Mouse (Mus musculus) hindbrain, postnatal 0 days (tissue): ENCODE data around the gene Tec. TPM values are rescaled to one million over a fixed set of nuclear protein-coding genes. Genes with fewer than 3 reads are reported as not detected.

Experiments
- ATAC-seq: fragments of 200-750 bp; cut with Nextera tagmentation; 2 replicates; pipeline ENCODE4 v1.8.0; 2017; ENCODE audit warnings: mild to moderate bottlenecking, moderate TSS enrichment, moderate library complexity
- DNase-seq: peaks from one replicate; pipeline ENCODE4 v3.0.0-alpha.2; 2015; ENCODE audit warnings: low spot score
- H3K27ac ChIP-seq: fragments of 300-500 bp; sonication (generic); 2 replicates; pipeline ENCODE4 v1.5.1; 2014; ENCODE audit warnings: mild to moderate bottlenecking
- H3K27me3 ChIP-seq: fragments of 300-500 bp; sonication (generic); 2 replicates; pipeline ENCODE4 v1.6.1; 2014; ENCODE audit warnings: low read length, mixed read lengths; ENCODE audit not compliant: insufficient read depth
- H3K36me3 ChIP-seq: fragments of 300-500 bp; sonication (generic); 2 replicates; pipeline ENCODE4 v1.6.1; 2014; ENCODE audit warnings: low read length, mixed read lengths; ENCODE audit not compliant: insufficient read depth
- H3K4me1 ChIP-seq: fragments of 300-500 bp; sonication (generic); 2 replicates; pipeline ENCODE4 v1.6.1; 2014; ENCODE audit warnings: antibody characterized with exemption, low read length, mixed read lengths; ENCODE audit not compliant: insufficient read depth
- H3K4me2 ChIP-seq: fragments of 300-500 bp; sonication (generic); 2 replicates; pipeline ENCODE4 v1.6.1; 2014; ENCODE audit warnings: low read depth, mild to moderate bottlenecking, low read length, moderate library complexity, mixed read lengths
- H3K4me3 ChIP-seq: fragments of 300-500 bp; sonication (generic); 2 replicates; pipeline ENCODE4 v1.5.1; 2014; ENCODE audit warnings: low read length
- H3K9ac ChIP-seq: fragments of 300-500 bp; sonication (generic); replicated peaks from 2 replicates; pipeline ENCODE4 v1.6.1; 2014; ENCODE audit warnings: mild to moderate bottlenecking, low read length, moderate library complexity, mixed read lengths
- H3K9me3 ChIP-seq: fragments of 300-500 bp; sonication (generic); 2 replicates; pipeline ENCODE4 v1.6.1; 2016; ENCODE audit warnings: low read length, mixed read lengths
- CTCF ChIP-seq: IDR thresholded peaks from 2 replicates; pipeline ENCODE4 v1.5.1; 2016; ENCODE audit warnings: antibody characterized with exemption, control low read depth, low read depth
- WGBS: fragments of 180-500 bp; shearing (Covaris S2); extraction: QIAGEN DNeasy Blood & Tissue Kit; methylation state at CpG from one replicate; pipeline ENCODE4 v1.1.7; 2014; 5-methylcytosine and 5-hydroxymethylcytosine counted together
- polyA plus RNA-seq: library from polyadenylated mRNA; unstranded; fragments of >200 nt; fragmentation: Nextera tagmentation; extraction: Ambion mirVana; gene quantifications from 2 replicates; pipeline ENCODE4 v1.2.1, GENCODE M21; 2015
- total RNA-seq: library from RNA; depleted of rRNA; stranded (reverse); fragments of >200 nt; gene quantifications from 2 replicates; pipeline ENCODE4 v1.2.3, GENCODE M21; 2014; rRNA removed

Tec gene
- total and polyA plus RNA-seq, 2 experiments from 2014 or later, result 3.0 to 3.6 TPM

DNA sequence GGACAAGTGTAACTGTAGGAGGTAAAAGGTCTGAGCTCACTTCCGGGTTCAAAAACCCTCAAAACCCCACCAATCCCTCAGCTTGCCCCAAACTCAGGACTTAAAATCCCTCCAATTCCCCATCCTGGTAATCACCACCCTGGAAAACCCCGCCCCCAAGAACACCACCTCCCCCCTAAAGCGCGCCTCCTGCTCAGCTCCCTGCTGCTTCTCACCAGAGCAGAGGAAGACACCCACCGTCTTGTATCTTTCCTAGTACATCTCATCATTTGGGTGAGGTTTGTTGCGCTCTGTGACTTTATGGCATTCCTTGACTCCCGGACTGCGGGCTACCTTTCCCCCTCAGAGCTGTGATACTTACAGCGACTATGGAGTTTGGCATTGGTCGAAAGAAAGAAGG is 161.6 kb downstream of the Tec start:
- H3K4me1 ChIP-seq, result no peaks in the 10 kb centered on the region
- H3K27ac ChIP-seq, result no peak overlapping the region
- DNase-seq (no peak), ATAC-seq (no peak)
- no peak overlapping the region for H3K9ac ChIP-seq
- H3K9me3 ChIP-seq, result 0 out of 2 replicates have a peak, but pooled peaks cover 3% of the 10 kb centered on the region
- TF ChIP-seq CTCF, result no peak
- no peaks in the 10 kb centered on the region for H3K36me3 ChIP-seq
- H3K4me3 ChIP-seq, result no peak overlapping the region
- H3K4me2 ChIP-seq, result no peak overlapping the region
- H3K27me3 ChIP-seq, result no peaks in the 10 kb centered on the region
- WGBS, result 70% methylated on average over 10 of the region's 10 CpGs

DNA sequence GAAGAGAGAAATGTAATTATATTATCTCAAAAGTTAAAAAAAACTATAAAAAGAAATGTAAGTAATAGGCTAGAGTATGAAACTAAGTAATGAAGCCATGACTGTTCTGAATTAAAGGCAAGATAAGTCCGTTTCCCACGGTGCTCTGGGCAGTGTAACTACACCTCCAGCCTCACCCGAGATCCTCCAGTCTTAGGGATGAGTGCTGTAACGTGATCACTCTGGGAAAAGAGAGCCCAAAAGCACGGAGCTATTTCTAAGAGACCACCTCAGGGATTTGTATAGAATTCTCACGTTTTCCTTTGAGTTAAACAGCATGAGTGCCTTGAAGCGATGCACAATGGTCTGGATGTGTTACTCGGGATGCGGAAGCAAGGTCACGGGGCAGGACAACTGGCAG is 162.2 kb downstream of the Tec start:
- no peak overlapping the region for H3K4me3 ChIP-seq
- DNase-seq (no peak), ATAC-seq (no peak)
- H3K36me3 ChIP-seq, result no peaks in the 10 kb centered on the region
- WGBS, result 49% methylated on average over 10 of the region's 10 CpGs
- no peaks in the 10 kb centered on the region for H3K4me1 ChIP-seq
- no peak for TF ChIP-seq CTCF
- 0 out of 2 replicates have a peak, but pooled peaks cover 3% of the 10 kb centered on the region for H3K9me3 ChIP-seq
- H3K9ac ChIP-seq, result no peak overlapping the region
- no peak overlapping the region for H3K27ac ChIP-seq
- no peaks in the 10 kb centered on the region for H3K27me3 ChIP-seq
- no peak overlapping the region for H3K4me2 ChIP-seq

Other genes with a start within 250 kb of the Tec start
- not detected in 2 replicates for gene Cnga1, start 224.2 kb downstream of the Tec start, total RNA-seq
- not detected in 2 replicates for gene Cnga1, start 224.2 kb downstream of the Tec start, polyA plus RNA-seq
- 0.07 and 0.31 TPM in 2 replicates for gene Nipal1, start 220.7 kb downstream of the Tec start, total RNA-seq
- gene Nipal1, start 220.7 kb downstream of the Tec start, polyA plus RNA-seq, result 0.60 and 1.3 TPM in 2 replicates
- gene Txk, start 115.7 kb downstream of the Tec start, total RNA-seq, result 0.21 TPM in 1 of 2 replicates, not detected in the other
- gene Txk, start 115.7 kb downstream of the Tec start, polyA plus RNA-seq, result 0.33 and 0.35 TPM in 2 replicates
- 37.4 and 37.5 TPM in 2 replicates for gene Slain2, start 45.8 kb upstream of the Tec start, total RNA-seq
- gene Slain2, start 45.8 kb upstream of the Tec start, polyA plus RNA-seq, result 10.0 and 11.2 TPM in 2 replicates
- not detected in 2 replicates for gene Gm10135, start 106.2 kb upstream of the Tec start, total RNA-seq
- not detected in 2 replicates for gene Gm10135, start 106.2 kb upstream of the Tec start, polyA plus RNA-seq
- gene Slc10a4, start 138.4 kb upstream of the Tec start, total RNA-seq, result 16.5 and 22.5 TPM in 2 replicates
- gene Slc10a4, start 138.4 kb upstream of the Tec start, polyA plus RNA-seq, result 31.9 and 34.9 TPM in 2 replicates